Mouse (Mus musculus): Measurements from ENCODE around the gene Myo9b. TPM values are rescaled to one million over a fixed set of nuclear protein-coding genes. Genes with fewer than 3 reads are reported as not detected.

The Myo9b gene
- polyA plus RNA-seq, 1 experiment from 2014 or later, result 20.2 TPM

DNA sequence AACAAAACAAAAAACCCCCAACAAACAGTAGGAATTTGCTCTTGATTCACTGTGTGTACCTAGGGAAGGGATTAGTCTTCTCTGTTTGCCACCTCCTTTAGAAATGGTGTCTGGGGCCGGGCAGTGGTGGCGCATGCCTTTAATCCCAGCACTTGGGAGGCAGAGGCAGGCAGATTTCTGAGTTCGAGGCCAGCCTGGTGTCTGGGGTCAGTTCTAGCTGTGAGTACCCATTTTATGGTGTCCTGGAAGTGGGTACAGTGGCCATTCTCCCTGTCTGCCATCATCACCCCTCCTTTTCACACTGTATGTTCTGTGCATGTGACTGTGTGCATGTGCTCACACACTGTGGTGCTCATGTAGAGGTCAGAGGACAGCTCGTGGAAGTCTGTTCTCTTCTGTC is 135.7 kb downstream of the Myo9b start:
- H3K9me3 ChIP-seq, result no peaks in the 10 kb centered on the region
- no peak overlapping the region for H3K4me3 ChIP-seq
- ATAC-seq (replicated peaks), result no peak
- no peak overlapping the region for H3K4me2 ChIP-seq
- no peaks in the 10 kb centered on the region for H3K27me3 ChIP-seq (replicated peaks)
- WGBS, result 93% methylated on average over 4 of the region's 4 CpGs
- no peak overlapping the region for H3K27ac ChIP-seq
- H3K9ac ChIP-seq, result no peak overlapping the region
- H3K4me1 ChIP-seq, result peaks cover 18% of the 10 kb centered on the region
- H3K36me3 ChIP-seq (replicated peaks), result no peaks in the 10 kb centered on the region

Other genes with a start within 250 kb of the Myo9b start
- gene Haus8, start 220 bp downstream of the Myo9b start, polyA plus RNA-seq (2015; fragmentation: Nextera tagmentation; extraction: Ambion mirVana), result 64.2 and 65.3 TPM in 2 replicates
- 117 and 119 TPM in 2 replicates for gene Use1, start 94.1 kb downstream of the Myo9b start, polyA plus RNA-seq (2015; fragmentation: Nextera tagmentation; extraction: Ambion mirVana)
- 6.5 and 6.8 TPM in 2 replicates for gene Ocel1, start 98.6 kb downstream of the Myo9b start, polyA plus RNA-seq (2015; fragmentation: Nextera tagmentation; extraction: Ambion mirVana)
- 25.0 and 28.7 TPM in 2 replicates for gene Nr2f6, start 109.2 kb downstream of the Myo9b start, polyA plus RNA-seq (2015; fragmentation: Nextera tagmentation; extraction: Ambion mirVana)
- 7.4 and 7.7 TPM in 2 replicates for gene Ushbp1, start 123.1 kb downstream of the Myo9b start, polyA plus RNA-seq (2015; fragmentation: Nextera tagmentation; extraction: Ambion mirVana)
- 101 and 102 TPM in 2 replicates for gene Babam1, start 124.1 kb downstream of the Myo9b start, polyA plus RNA-seq (2015; fragmentation: Nextera tagmentation; extraction: Ambion mirVana)
- 6.5 and 6.7 TPM in 2 replicates for gene Ankle1, start 133.3 kb downstream of the Myo9b start, polyA plus RNA-seq (2015; fragmentation: Nextera tagmentation; extraction: Ambion mirVana)
- gene Abhd8, start 190.9 kb downstream of the Myo9b start, polyA plus RNA-seq (2015; fragmentation: Nextera tagmentation; extraction: Ambion mirVana), result 188 and 206 TPM in 2 replicates
- gene Mrpl34, start 192.2 kb downstream of the Myo9b start, polyA plus RNA-seq (2015; fragmentation: Nextera tagmentation; extraction: Ambion mirVana), result 173 and 174 TPM in 2 replicates
- gene Dda1, start 196.5 kb downstream of the Myo9b start, polyA plus RNA-seq (2015; fragmentation: Nextera tagmentation; extraction: Ambion mirVana), result 240 and 242 TPM in 2 replicates
- gene Ano8, start 213.2 kb downstream of the Myo9b start, polyA plus RNA-seq (2015; fragmentation: Nextera tagmentation; extraction: Ambion mirVana), result 9.6 and 10.9 TPM in 2 replicates
- gene Gtpbp3, start 215.4 kb downstream of the Myo9b start, polyA plus RNA-seq (2015; fragmentation: Nextera tagmentation; extraction: Ambion mirVana), result 12.0 and 13.9 TPM in 2 replicates
- 5.2 and 5.6 TPM in 2 replicates for gene Plvap, start 239.0 kb downstream of the Myo9b start, polyA plus RNA-seq (2015; fragmentation: Nextera tagmentation; extraction: Ambion mirVana)